Mouse (Mus musculus): ENCODE data around the gene Card14. TPM values are rescaled to one million over a fixed set of nuclear protein-coding genes. Genes with fewer than 3 reads are reported as not detected.

Gene Card14
- polyA plus RNA-seq, 1 experiment from 2014 or later: not detected

DNA sequence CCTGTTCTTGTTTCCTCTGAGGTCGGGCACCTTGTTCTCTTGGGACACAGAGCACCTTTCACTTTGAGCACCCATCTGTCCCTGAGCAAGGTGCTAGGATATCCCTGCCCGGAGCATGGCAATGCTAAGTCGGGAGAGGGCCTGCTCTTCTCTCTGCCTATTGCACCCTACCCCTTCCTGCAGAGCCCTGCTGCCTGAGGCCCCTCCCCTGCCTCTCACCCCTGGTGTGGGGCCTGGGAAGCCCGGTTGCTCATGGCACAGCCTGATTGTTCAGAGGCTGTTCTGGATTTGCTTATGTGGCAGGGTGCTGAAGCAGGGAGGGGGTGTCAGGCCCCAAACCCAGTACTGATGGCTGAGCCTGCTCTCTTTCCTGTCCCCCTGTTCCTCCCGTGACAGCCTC lies 31.6 kb downstream of the Card14 start:
- Histone ChIP-seq H3K27me3 (ENCODE audit: control insufficient read depth, insufficient read depth, low read length) (no peaks in the 10 kb centered on the region), H3K4me2 (replicated peaks; ENCODE audit: low read depth, low read length) (no peak overlapping the region), H3K27ac (ENCODE audit: low read depth, low read length) (no peak overlapping the region), H3K9me3 (ENCODE audit: control insufficient read depth, low read length) (no peaks in the 10 kb centered on the region), H3K36me3 (ENCODE audit: control insufficient read depth, insufficient read depth, low read length) (no peaks in the 10 kb centered on the region), H3K9ac (ENCODE audit: low read depth, low read length) (no peak overlapping the region), H3K4me1 (replicated peaks; ENCODE audit: control insufficient read depth, insufficient read depth, low read length) (no peaks in the 10 kb centered on the region), H3K4me3 (ENCODE audit: low read depth, low read length) (no peak overlapping the region)
- DNase-seq (ENCODE audit: low spot score): no peak
- 51% methylated on average over 5 of the region's 5 CpGs for WGBS
- ATAC-seq (ENCODE audit: low FRiP score): no peak

DNA sequence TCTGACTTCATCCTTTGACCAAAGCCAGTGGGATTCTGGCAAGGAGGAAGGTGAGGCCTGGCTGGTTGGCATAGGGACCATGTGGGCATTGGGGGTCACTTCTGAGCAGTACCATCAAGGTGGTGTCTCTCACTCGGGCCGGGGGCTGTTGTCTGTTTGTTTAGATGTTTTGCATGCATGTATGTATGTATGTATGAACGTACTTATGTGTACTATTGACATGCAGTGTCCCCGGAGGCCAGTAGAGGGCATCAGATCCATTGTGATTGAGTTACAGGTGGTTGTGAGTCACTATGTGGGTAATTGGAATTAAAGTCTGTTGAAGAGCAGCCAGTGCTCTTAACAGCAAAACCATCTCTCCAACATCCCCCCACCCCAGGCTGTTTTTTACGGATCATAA lies 32.1 kb downstream of the Card14 start:
- DNase-seq (ENCODE audit: low spot score): peak; percentile 87

DNA sequence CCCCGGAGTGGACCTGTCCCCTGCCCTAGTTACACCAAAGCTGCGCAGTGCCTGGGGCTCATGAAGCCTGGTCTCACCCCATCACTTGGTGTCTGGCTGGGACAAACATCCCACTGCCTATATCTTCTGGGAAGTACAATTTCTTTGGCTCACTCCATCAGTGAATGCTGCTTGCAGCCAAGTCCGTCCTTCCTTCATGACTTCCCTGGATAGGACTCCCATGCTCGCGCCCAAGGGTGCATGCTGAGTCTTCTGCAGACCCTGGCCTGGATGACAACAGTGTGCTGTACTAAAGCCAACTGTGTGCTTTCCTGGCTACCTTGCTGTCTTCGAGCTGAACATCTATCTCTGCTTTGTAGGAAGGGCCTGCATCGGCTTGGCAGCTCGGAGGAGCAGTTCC lies 36.6 kb downstream of the Card14 start:
- Histone ChIP-seq H3K9ac (ENCODE audit: low read depth, low read length) (no peak overlapping the region), H3K27ac (ENCODE audit: low read depth, low read length) (no peak overlapping the region), H3K4me2 (replicated peaks; ENCODE audit: low read depth, low read length) (no peak overlapping the region), H3K4me1 (replicated peaks; ENCODE audit: control insufficient read depth, insufficient read depth, low read length) (no peaks in the 10 kb centered on the region), H3K36me3 (ENCODE audit: control insufficient read depth, insufficient read depth, low read length) (0 out of 2 replicates have a peak, but pooled peaks cover 2% of the 10 kb centered on the region), H3K4me3 (ENCODE audit: low read depth, low read length) (no peak overlapping the region), H3K27me3 (ENCODE audit: control insufficient read depth, insufficient read depth, low read length) (no peaks in the 10 kb centered on the region), H3K9me3 (ENCODE audit: control insufficient read depth, low read length) (no peaks in the 10 kb centered on the region)
- no peak for ATAC-seq (ENCODE audit: low FRiP score)
- no peak for DNase-seq (ENCODE audit: low spot score)
- 85% methylated on average over 8 of the region's 8 CpGs for WGBS

More for the DNA sequence above, 32.1 kb downstream of the Card14 start:
- Histone ChIP-seq H3K27me3 (ENCODE audit: control insufficient read depth, insufficient read depth, low read length) (no peaks in the 10 kb centered on the region), H3K4me1 (replicated peaks; ENCODE audit: control insufficient read depth, insufficient read depth, low read length) (no peaks in the 10 kb centered on the region), H3K4me3 (ENCODE audit: low read depth, low read length) (no peak overlapping the region), H3K27ac (ENCODE audit: low read depth, low read length) (no peak overlapping the region), H3K4me2 (replicated peaks; ENCODE audit: low read depth, low read length) (no peak overlapping the region), H3K9ac (ENCODE audit: low read depth, low read length) (no peak overlapping the region), H3K36me3 (ENCODE audit: control insufficient read depth, insufficient read depth, low read length) (no peaks in the 10 kb centered on the region), H3K9me3 (ENCODE audit: control insufficient read depth, low read length) (no peaks in the 10 kb centered on the region)
- 10% methylated on average over 5 of the region's 5 CpGs for WGBS
- no peak for ATAC-seq (ENCODE audit: low FRiP score)

DNA sequence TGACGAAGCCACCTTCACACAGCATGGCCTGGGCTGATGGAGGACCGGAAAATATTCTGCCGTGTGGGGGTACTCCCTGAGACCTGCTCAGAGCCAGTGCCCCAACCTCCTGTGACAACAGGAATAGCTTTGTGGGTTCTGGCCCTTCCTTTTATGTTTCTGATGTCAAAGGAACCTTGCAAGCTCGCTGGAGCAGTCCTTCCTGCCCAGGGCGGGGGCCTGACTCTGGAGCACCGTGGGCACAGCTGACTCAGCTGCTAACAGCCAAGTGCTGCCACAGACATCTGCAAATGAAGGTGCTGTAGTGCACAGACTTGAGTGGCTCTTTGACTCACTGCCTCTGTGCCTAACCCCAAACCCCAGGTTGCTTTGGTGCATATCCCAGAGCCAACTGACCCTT lies 37.3 kb downstream of the Card14 start:
- no peaks in the 10 kb centered on the region for H3K9me3 ChIP-seq (ENCODE audit: control insufficient read depth, low read length)
- H3K27ac ChIP-seq (ENCODE audit: low read depth, low read length): no peak overlapping the region
- no peaks in the 10 kb centered on the region for H3K4me1 ChIP-seq (replicated peaks; ENCODE audit: control insufficient read depth, insufficient read depth, low read length)
- no peak for ATAC-seq (ENCODE audit: low FRiP score)
- no peak overlapping the region for H3K9ac ChIP-seq (ENCODE audit: low read depth, low read length)
- DNase-seq (ENCODE audit: low spot score): no peak
- no peak overlapping the region for H3K4me2 ChIP-seq (replicated peaks; ENCODE audit: low read depth, low read length)
- WGBS: 72% methylated on average over 6 of the region's 6 CpGs
- H3K27me3 ChIP-seq (ENCODE audit: control insufficient read depth, insufficient read depth, low read length): no peaks in the 10 kb centered on the region
- H3K4me3 ChIP-seq (ENCODE audit: low read depth, low read length): no peak overlapping the region
- H3K36me3 ChIP-seq (ENCODE audit: control insufficient read depth, insufficient read depth, low read length): 0 out of 2 replicates have a peak, but pooled peaks cover 2% of the 10 kb centered on the region

DNA sequence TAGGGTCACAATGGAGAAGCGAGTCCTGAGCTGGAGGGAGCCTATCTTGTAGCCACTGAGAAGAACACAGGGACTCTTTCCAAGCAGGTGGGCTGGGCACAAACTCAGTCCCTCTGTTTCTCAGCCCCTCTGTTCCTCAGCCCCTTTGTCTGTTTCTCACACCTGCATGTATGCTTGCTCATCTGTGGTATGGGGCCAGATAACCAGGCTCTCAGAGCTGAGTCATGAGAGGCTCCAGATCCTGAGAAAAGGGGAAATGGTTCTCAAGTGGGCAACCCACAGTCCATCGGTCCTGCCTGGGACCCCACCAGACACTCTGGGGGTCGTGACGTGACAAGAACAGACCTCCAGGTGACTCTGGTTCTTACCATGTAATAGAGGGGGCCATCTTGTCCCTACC lies 39.6 kb downstream of the Card14 start:
- 93% methylated on average over 4 of the region's 4 CpGs for WGBS
- ATAC-seq (ENCODE audit: low FRiP score): no peak

DNA sequence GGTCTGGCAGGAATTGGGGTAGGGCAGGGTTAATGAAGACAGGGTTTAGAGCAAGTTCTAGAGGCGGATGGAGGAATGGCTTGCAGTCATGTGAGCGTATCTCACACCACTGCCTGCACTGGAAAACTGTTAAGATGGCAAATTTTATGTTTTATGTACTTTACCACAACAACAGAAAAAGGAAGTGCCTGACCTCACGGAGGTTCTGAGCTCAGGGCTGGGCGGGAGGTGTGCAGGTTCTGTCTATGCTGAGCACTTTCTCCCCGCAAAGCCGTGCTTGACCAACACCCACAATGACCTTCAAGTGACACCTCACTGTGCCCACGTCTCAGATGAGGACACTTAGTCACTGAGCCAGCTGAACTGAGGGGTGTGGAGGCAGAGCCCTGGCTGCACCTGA lies 44.5 kb downstream of the Card14 start:
- H3K27me3 ChIP-seq (ENCODE audit: control insufficient read depth, insufficient read depth, low read length): no peaks in the 10 kb centered on the region
- 80% methylated on average over 7 of the region's 7 CpGs for WGBS
- H3K36me3 ChIP-seq (ENCODE audit: control insufficient read depth, insufficient read depth, low read length): no peaks in the 10 kb centered on the region
- peaks cover 2% of the 10 kb centered on the region; the same call in 1 of the 2 replicates for H3K4me1 ChIP-seq (replicated peaks; ENCODE audit: control insufficient read depth, insufficient read depth, low read length)
- no peak for DNase-seq (ENCODE audit: low spot score)
- no peaks in the 10 kb centered on the region for H3K9me3 ChIP-seq (ENCODE audit: control insufficient read depth, low read length)
- ATAC-seq (ENCODE audit: low FRiP score): no peak
- no peak overlapping the region for H3K9ac ChIP-seq (ENCODE audit: low read depth, low read length)
- no peak overlapping the region for H3K27ac ChIP-seq (ENCODE audit: low read depth, low read length)
- H3K4me3 ChIP-seq (ENCODE audit: low read depth, low read length): no peak overlapping the region
- no peak overlapping the region for H3K4me2 ChIP-seq (replicated peaks; ENCODE audit: low read depth, low read length)

More for the DNA sequence above, 39.6 kb downstream of the Card14 start:
- Histone ChIP-seq H3K27ac (ENCODE audit: low read depth, low read length) (no peak overlapping the region), H3K9me3 (ENCODE audit: control insufficient read depth, low read length) (no peaks in the 10 kb centered on the region), H3K4me2 (replicated peaks; ENCODE audit: low read depth, low read length) (no peak overlapping the region), H3K36me3 (ENCODE audit: control insufficient read depth, insufficient read depth, low read length) (0 out of 2 replicates have a peak, but pooled peaks cover 2% of the 10 kb centered on the region), H3K27me3 (ENCODE audit: control insufficient read depth, insufficient read depth, low read length) (no peaks in the 10 kb centered on the region), H3K4me1 (replicated peaks; ENCODE audit: control insufficient read depth, insufficient read depth, low read length) (no peaks in the 10 kb centered on the region), H3K9ac (ENCODE audit: low read depth, low read length) (no peak overlapping the region), H3K4me3 (ENCODE audit: low read depth, low read length) (no peak overlapping the region)
- no peak for DNase-seq (ENCODE audit: low spot score)

DNA sequence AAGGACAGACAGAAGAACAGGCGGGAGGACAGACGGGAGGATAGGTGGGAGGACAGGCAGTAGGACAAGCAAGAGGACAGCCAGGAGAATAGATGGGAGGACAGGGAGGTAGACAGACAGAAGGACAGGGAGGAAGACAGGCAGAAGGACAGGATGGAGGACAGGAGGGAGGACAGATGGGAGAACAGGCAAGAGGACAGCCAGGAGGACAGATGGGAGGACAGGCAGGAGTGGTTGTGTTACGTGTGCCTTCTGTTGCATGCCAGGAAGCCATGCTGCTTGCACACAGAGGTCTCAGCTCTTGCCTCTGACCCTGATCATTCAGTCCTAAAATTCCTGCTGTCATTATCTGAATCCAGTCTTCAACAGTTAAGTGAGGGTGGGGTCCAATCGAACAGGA lies 46.4 kb downstream of the Card14 start:
- 84% methylated on average over 4 of the region's 4 CpGs for WGBS
- no peak for ATAC-seq (ENCODE audit: low FRiP score)

DNA sequence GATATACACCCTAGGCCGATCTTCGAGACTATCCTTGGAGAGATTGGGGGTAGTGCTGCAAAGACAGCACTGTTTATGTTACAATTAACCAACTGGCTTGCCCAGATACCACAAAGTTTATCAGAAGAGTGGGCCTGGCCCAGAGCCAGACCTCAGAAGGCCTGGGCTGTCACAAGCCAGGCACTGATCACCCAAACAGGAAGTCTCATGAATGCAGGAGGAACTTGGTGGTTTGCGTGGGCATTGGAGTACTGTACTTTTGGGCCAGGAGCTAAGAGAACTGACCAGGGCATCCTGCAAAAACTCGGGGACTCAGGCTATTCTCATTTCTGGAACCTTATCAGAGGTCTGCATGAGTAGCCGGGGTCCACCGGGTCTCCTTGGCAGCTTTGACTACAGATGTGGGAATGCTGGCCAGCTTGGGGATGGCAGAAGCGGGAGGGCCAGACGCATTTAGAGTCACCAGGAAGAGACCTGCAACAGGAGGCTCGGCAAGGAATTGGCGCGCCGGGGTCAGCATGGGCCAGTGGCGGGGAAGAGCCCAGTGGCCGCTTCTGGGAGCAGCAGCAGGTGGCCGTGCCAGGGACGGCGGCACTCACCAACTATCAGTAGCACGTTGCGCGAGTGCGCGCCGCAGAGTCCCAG lies 47.4 kb downstream of the Card14 start:
- Histone ChIP-seq H3K4me1 (replicated peaks; ENCODE audit: control insufficient read depth, insufficient read depth, low read length) (peaks cover 2% of the 10 kb centered on the region; the same call in 1 of the 2 replicates), H3K4me2 (replicated peaks; ENCODE audit: low read depth, low read length) (peak overlapping the region; percentile 97), H3K4me3 (ENCODE audit: low read depth, low read length) (peak overlapping the region; percentile 66), H3K36me3 (ENCODE audit: control insufficient read depth, insufficient read depth, low read length) (no peaks in the 10 kb centered on the region), H3K9ac (ENCODE audit: low read depth, low read length) (peak overlapping the region; percentile 71), H3K27ac (ENCODE audit: low read depth, low read length) (peak overlapping the region; percentile 47), H3K27me3 (ENCODE audit: control insufficient read depth, insufficient read depth, low read length) (no peaks in the 10 kb centered on the region), H3K9me3 (ENCODE audit: control insufficient read depth, low read length) (no peaks in the 10 kb centered on the region)
- DNase-seq (ENCODE audit: low spot score) (no peak), ATAC-seq (ENCODE audit: low FRiP score) (no peak)
- WGBS: 9% methylated on average over 23 of the region's 23 CpGs

More for the DNA sequence above, 46.4 kb downstream of the Card14 start:
- Histone ChIP-seq H3K9me3 (ENCODE audit: control insufficient read depth, low read length) (no peaks in the 10 kb centered on the region), H3K27me3 (ENCODE audit: control insufficient read depth, insufficient read depth, low read length) (no peaks in the 10 kb centered on the region), H3K9ac (ENCODE audit: low read depth, low read length) (no peak overlapping the region), H3K27ac (ENCODE audit: low read depth, low read length) (no peak overlapping the region), H3K4me2 (replicated peaks; ENCODE audit: low read depth, low read length) (0 out of 2 replicates have a peak overlapping the region, but pooled peaks have one; percentile 97), H3K4me1 (replicated peaks; ENCODE audit: control insufficient read depth, insufficient read depth, low read length) (peaks cover 2% of the 10 kb centered on the region; the same call in 1 of the 2 replicates), H3K4me3 (ENCODE audit: low read depth, low read length) (no peak overlapping the region), H3K36me3 (ENCODE audit: control insufficient read depth, insufficient read depth, low read length) (no peaks in the 10 kb centered on the region)
- no peak for DNase-seq (ENCODE audit: low spot score)

All from hindbrain, embryonic 11.5 days (tissue).